Mouse (Mus musculus) adrenal gland, postnatal 4 days (tissue): ENCODE measurements around the gene Spata1. TPM values are rescaled to one million over a fixed set of nuclear protein-coding genes. Genes with fewer than 3 reads are reported as not detected.

Source experiments
- DNase-seq, 2 experiments: peaks; one replicate each; pipeline ENCODE4 v3.0.0; 2021 to 2022; ENCODE audit warnings: low spot score in 2 of 2, mixed read lengths in 2 of 2
- total RNA-seq, 2 experiments: library from RNA; stranded (reverse); gene quantifications; 2 replicates each; pipeline ENCODE4 v1.2.3; 2021

The Spata1 gene
- total RNA-seq, 2 experiments from 2014 or later: 4.3 TPM

GRCm38 (mm10) chr3:146423710-146424109, 75.8 kb downstream of the Spata1 start:
- DNase-seq: no peak

- DNase-seq: no peak
These were observed 77.8 kb downstream of the Spata1 start for GRCm38 (mm10) chr3:146421787-146422186.

DNA sequence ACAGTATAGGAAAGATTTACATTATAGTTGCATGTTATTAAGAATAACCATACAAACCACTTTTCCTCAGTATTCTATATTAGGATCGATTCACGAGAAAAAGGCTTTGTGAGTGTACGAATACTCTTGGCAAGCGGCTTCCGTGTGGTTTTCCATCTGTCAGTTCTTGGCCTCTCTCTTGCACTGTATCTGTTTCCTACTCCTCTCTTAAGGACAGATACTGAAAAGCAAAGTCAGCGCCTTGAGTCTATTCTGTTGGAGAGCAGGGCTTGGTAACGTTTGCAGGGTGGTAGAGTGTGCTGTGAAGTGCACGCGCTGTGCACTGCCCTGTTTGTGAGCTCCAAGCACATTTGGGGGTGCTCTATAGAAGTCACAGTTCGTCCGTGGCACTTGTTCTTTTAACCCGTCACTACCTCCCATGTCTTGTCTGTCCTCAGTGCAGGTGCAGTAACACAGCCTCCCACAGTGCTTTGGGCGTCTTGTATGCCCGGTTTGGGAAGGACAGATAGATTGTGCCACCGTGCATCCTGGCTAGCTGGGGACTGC, 79.5 kb downstream of the Spata1 start:
- DNase-seq: no peak

GRCm38 (mm10) chr3:146419534-146419933, 80.0 kb downstream of the Spata1 start:
- DNase-seq: no peak

- DNase-seq: no peak
These were observed 80.7 kb downstream of the Spata1 start for GRCm38 (mm10) chr3:146418901-146419300.

DNA sequence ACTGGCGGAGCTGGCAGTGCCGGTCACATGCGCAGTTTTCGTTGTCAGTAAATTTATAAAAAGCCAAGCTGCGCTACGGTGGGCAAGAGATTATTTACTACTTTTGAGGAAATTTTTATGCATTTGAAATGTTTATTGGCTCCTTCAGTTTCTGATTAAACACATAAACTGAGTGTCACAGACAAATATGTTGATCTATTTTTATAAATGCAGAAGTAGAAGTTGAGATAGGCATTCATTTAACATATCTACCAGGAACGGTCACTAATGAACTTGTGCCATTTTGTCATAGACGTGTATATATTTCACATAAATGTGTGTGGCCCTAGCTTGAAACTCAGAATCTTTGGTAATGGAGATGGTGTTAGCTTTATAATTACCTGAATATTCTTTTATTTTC, 81.7 kb downstream of the Spata1 start:
- DNase-seq: no peak

GRCm38 (mm10) chr3:146414555-146414954, 85.0 kb downstream of the Spata1 start:
- no peak for DNase-seq

- no peak for DNase-seq
These were observed 85.6 kb downstream of the Spata1 start for GRCm38 (mm10) chr3:146413992-146414391.

- DNase-seq: no peak
These were observed 86.5 kb downstream of the Spata1 start for GRCm38 (mm10) chr3:146413016-146413415.

GRCm38 (mm10) chr3:146412480-146412879, 87.1 kb downstream of the Spata1 start:
- DNase-seq: no peak

DNA sequence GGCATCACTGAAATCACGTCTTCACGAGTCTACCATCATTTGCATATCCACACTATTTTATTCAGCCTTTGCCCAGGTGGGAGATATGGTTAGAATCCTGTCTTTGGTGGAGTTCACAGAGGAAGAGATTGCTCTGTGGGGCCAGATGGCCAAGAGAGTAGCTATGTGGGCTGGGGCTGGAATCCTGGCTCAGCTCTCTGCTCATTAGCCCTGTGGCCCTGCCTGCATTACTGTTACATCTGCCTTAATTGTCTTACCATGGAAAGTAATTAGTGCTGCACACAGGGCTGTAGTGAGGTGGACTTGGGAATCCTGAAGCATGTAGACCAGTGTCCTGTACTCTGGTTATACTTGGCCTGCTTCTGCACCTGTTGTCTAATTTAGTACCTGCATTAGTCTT, 87.5 kb downstream of the Spata1 start:
- no peak for DNase-seq

DNA sequence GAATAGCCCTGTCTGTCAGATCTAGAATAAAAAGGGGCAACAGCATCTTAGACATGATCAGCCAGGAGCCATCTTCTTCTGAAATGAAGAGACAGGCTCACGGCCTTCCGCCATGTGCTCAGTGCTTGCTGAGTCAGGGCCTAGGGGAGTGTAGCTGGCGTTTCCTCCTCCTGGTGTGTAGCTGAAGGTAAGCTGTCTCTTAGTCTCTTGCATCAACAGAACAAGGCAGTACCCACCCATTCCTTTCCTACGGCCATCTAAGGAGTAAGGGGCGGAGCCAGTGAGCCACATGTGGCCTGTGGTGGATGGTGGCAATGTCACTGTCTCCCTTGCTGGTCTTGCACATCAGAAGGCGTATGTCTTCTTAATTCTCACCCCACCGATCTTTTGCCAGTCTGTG, 89.4 kb downstream of the Spata1 start:
- no peak for DNase-seq

Other genes with a start within 250 kb of the Spata1 start
- 10 to 100 TPM; 15.5 to 19.5 TPM for gene Ssx2ip, start 95.1 kb downstream of the Spata1 start, total RNA-seq
- gene Ctbs, start 50.0 kb downstream of the Spata1 start, total RNA-seq: 10 to 100 TPM; 16.9 to 21.7 TPM
- 100 to 1,000 TPM; 218 to 228 TPM for gene Gng5, start 54 bp upstream of the Spata1 start, total RNA-seq
- 10 to 100 TPM; 39.8 to 40.4 TPM for gene Rpf1, start 21.7 kb upstream of the Spata1 start, total RNA-seq
- gene Uox, start 70.7 kb upstream of the Spata1 start, total RNA-seq: 10 to 100 TPM in 1 of 2 experiments, under 1 TPM in 1; 0.76 to 23.6 TPM
- under 1 TPM in 1 of 2 experiments, not detected in 1; 0.54 TPM for gene Dnase2b, start 115.8 kb upstream of the Spata1 start, total RNA-seq
- gene 4930503B20Rik, start 151.6 kb upstream of the Spata1 start, total RNA-seq: not detected
- 1 to 10 TPM; 1.5 TPM for gene Samd13, start 185.8 kb upstream of the Spata1 start, total RNA-seq